Mouse (Mus musculus): ENCODE results near the gene Rnd1. TPM values are rescaled to one million over a fixed set of nuclear protein-coding genes. Genes with fewer than 3 reads are reported as not detected.

Gene Rnd1
- 1 to 10 TPM in 1 of 2 experiments, under 1 TPM in 1; 0.93 to 2.1 TPM for polyA plus RNA-seq (2017; shearing (Covaris generic))

GRCm38 (mm10) chr15:98676940-98677728 lies at the start of gene Rnd1:
Gene Rnd1, minus strand, starts transcription at chr15:98677461.

DNA sequence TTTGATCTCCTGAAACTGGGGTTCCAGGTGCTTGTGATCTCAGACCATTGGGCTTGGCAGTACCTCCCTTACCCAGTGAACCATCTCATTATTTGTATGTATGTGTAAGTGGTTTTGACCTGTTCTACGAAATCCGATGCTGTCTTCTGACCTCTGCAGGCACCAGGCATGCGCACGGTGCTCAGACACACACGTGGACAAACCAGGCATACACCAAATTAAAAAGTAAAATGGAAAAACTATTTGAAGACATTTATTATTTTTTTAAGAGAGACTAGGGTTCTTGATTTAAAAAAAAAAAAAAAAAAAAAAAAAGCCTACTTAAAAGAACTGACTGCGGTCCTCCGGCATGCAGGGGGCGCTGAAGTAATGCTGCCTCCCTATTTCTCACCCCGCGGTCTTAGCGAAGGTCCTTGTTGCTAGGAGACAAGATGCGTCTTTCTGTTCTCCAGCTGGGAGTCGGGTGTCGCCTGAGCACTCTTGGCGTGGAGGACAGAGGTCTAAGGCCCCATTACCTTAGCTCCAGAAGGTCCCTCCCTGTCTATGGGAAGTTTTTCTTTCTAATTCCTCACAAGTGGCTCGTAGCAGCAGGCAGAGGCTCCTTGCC lies 30.6 kb upstream of the Rnd1 start, which contains the start of gene Ccdc65:
Gene Ccdc65, plus strand, starts transcription at position 442 of the 607 bp plus-strand sequence.

GRCm38 (mm10) chr15:98662567-98663545 lies 14.4 kb downstream of the Rnd1 start, which contains the start of gene Ddx23:
Gene Ddx23, minus strand, starts transcription at chr15:98662894.

GRCm38 (mm10) chr15:98630540-98630939 lies 46.7 kb downstream of the Rnd1 start, which contains the start of gene Cacnb3:
Gene Cacnb3, plus strand, starts transcription at chr15:98630840.

Other genes starting within 250 kb of the Rnd1 start
- not detected for gene Olfr282, start 246.2 kb downstream of the Rnd1 start, polyA plus RNA-seq (2017; shearing (Covaris generic))
- 1 to 10 TPM in 1 of 2 experiments, under 1 TPM in 1; 0.13 to 2.7 TPM for gene Olfr281, start 224.9 kb downstream of the Rnd1 start, polyA plus RNA-seq (2017; shearing (Covaris generic))
- gene OR5BS1P, start 207.6 kb downstream of the Rnd1 start, polyA plus RNA-seq (2017; shearing (Covaris generic)), result under 1 TPM; 0.11 to 0.26 TPM
- under 1 TPM in 1 of 2 experiments, not detected in 1; 0.38 TPM for gene Lalba, start 194.7 kb downstream of the Rnd1 start, polyA plus RNA-seq (2017; shearing (Covaris generic))
- under 1 TPM; 0.24 to 0.65 TPM for gene Olfr279, start 185.1 kb downstream of the Rnd1 start, polyA plus RNA-seq (2017; shearing (Covaris generic))
- gene Kansl2, start 143.2 kb downstream of the Rnd1 start, polyA plus RNA-seq (2017; shearing (Covaris generic)), result 100 to 1,000 TPM in 1 of 2 experiments, 10 to 100 TPM in 1; 95.3 to 111 TPM
- 10 to 100 TPM; 59.4 to 69.7 TPM for gene Ccnt1, start 106.5 kb downstream of the Rnd1 start, polyA plus RNA-seq (2017; shearing (Covaris generic))
- not detected for gene 4930415O20Rik, start 106.5 kb downstream of the Rnd1 start, polyA plus RNA-seq (2017; shearing (Covaris generic))
- gene Adcy6, start 67.4 kb downstream of the Rnd1 start, polyA plus RNA-seq (2017; shearing (Covaris generic)), result 1 to 10 TPM in 1 of 2 experiments, under 1 TPM in 1; 0.82 to 7.4 TPM
- 1 to 10 TPM in 1 of 2 experiments, under 1 TPM in 1; 0.34 to 4.0 TPM for gene Cacnb3, start 46.6 kb downstream of the Rnd1 start, polyA plus RNA-seq (2017; shearing (Covaris generic))
- gene Ddx23, start 14.6 kb downstream of the Rnd1 start, polyA plus RNA-seq (2017; shearing (Covaris generic)), result 10 to 100 TPM; 15.4 to 17.3 TPM
- 1 to 10 TPM in 1 of 2 experiments, under 1 TPM in 1; 0.28 to 2.4 TPM for gene Ccdc65, start 30.7 kb upstream of the Rnd1 start, polyA plus RNA-seq (2017; shearing (Covaris generic))
- gene Fkbp11, start 50.7 kb upstream of the Rnd1 start, polyA plus RNA-seq (2017; shearing (Covaris generic)), result 1 to 10 TPM; 1.1 to 4.0 TPM
- 100 to 1,000 TPM; 138 to 147 TPM for gene Arf3, start 85.8 kb upstream of the Rnd1 start, polyA plus RNA-seq (2017; shearing (Covaris generic))
- under 1 TPM; 0.52 to 0.61 TPM for gene Wnt10b, start 100.7 kb upstream of the Rnd1 start, polyA plus RNA-seq (2017; shearing (Covaris generic))
- gene Wnt1, start 112.4 kb upstream of the Rnd1 start, polyA plus RNA-seq (2017; shearing (Covaris generic)), result under 1 TPM in 1 of 2 experiments, not detected in 1; 0.89 TPM
- 1 to 10 TPM in 1 of 2 experiments, not detected in 1; 1.8 TPM for gene Ddn, start 132.0 kb upstream of the Rnd1 start, polyA plus RNA-seq (2017; shearing (Covaris generic))
- 100 to 1,000 TPM in 1 of 2 experiments, 10 to 100 TPM in 1; 97.2 to 156 TPM for gene Prkag1, start 154.1 kb upstream of the Rnd1 start, polyA plus RNA-seq (2017; shearing (Covaris generic))
- gene Kmt2d, start 193.7 kb upstream of the Rnd1 start, polyA plus RNA-seq (2017; shearing (Covaris generic)), result 10 to 100 TPM; 24.2 to 25.6 TPM
- 10 to 100 TPM in 1 of 2 experiments, 1 to 10 TPM in 1; 9.6 to 12.5 TPM for gene Rhebl1, start 217.1 kb upstream of the Rnd1 start, polyA plus RNA-seq (2017; shearing (Covaris generic))
- under 1 TPM; 0.37 to 0.56 TPM for gene Dhh, start 221.1 kb upstream of the Rnd1 start, polyA plus RNA-seq (2017; shearing (Covaris generic))
- 10 to 100 TPM; 53.9 to 64.4 TPM for gene Lmbr1l, start 240.8 kb upstream of the Rnd1 start, polyA plus RNA-seq (2017; shearing (Covaris generic))

All from inflammation-experienced regulatory T-cells (primary cell).